Mouse (Mus musculus): ENCODE data around the gene Nav1. TPM values are rescaled to one million over a fixed set of nuclear protein-coding genes. Genes with fewer than 3 reads are reported as not detected.

Nav1 gene
- total and polyA plus RNA-seq, 2 experiments, result 0.83 to 1.8 TPM

DNA sequence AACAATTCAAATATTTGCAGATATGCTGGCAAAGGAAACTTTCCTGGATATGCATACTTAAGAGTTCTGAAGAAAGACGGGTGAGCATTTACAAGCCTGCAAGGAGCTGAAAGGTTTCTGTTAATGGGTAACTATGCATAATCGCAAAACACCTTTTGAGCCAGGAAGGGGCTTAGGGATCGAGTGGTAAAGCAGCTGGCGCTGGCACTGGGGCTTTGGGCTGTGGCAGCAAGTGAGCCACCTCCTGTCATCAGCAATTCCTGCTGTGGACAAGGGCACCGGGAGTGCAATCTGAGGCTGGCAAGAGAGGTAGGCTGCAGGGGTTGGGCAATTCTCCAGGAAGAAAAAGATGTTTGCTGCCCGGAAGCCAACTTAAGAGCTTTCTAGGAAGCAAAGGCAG lies 49.1 kb downstream of the Nav1 start:
- H3K27ac ChIP-seq (replicated peaks; ENCODE audit: insufficient read depth, low read depth, low read length), result no peak overlapping the region
- H3K79me2 ChIP-seq (ENCODE audit: control insufficient read depth, insufficient read depth, low read length), result no peaks in the 10 kb centered on the region
- H3K4me1 ChIP-seq (ENCODE audit: control insufficient read depth, insufficient read depth, low read length), result no peaks in the 10 kb centered on the region; the same call in 1 of the 2 replicates
- no peaks in the 10 kb centered on the region for H3K36me3 ChIP-seq (ENCODE audit: control insufficient read depth, insufficient read depth, low read length)
- no peaks in the 10 kb centered on the region for H3K27me3 ChIP-seq (ENCODE audit: control insufficient read depth, insufficient read depth, low read length)
- 31% methylated on average over 6 of the region's 6 CpGs for WGBS
- TF ChIP-seq CTCF (IDR thresholded peaks at IDR 0.05; ENCODE audit: low read depth, low read length) (no peak), POLR2A (IDR thresholded peaks at IDR 0.05; ENCODE audit: extremely low read depth, insufficient read depth, low read length) (no peak)
- H3K4me3 ChIP-seq (ENCODE audit: insufficient read depth, low read depth, low read length), result no peak overlapping the region
- DNase-seq (ENCODE audit: extremely low read depth, low read depth, low spot score), result no peak
- no peak overlapping the region for H3K9ac ChIP-seq (ENCODE audit: low read depth, low read length)

DNA sequence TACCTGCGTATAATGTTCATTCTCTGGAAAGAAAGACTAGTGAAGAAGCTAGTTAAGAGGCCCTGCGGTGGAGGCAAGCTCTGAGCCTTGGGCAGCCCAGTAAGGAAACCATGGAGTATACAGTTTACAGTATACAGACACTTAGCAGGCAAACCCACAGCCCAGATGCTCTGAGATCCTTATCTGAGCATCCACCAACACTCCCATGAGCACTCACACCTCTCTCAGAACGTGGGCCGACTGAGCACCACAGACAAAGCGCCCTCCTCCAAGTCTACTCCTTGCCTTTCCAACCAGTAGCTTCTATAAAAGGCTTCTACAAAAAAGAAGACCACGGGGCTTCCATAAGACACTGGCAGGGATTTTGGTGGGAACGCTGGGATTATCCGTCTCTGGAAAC lies 51.2 kb downstream of the Nav1 start:
- Histone ChIP-seq H3K27ac (replicated peaks; ENCODE audit: insufficient read depth, low read depth, low read length) (no peak overlapping the region), H3K9ac (ENCODE audit: low read depth, low read length) (no peak overlapping the region), H3K4me1 (ENCODE audit: control insufficient read depth, insufficient read depth, low read length) (no peaks in the 10 kb centered on the region; the same call in 1 of the 2 replicates), H3K79me2 (ENCODE audit: control insufficient read depth, insufficient read depth, low read length) (no peaks in the 10 kb centered on the region), H3K4me3 (ENCODE audit: insufficient read depth, low read depth, low read length) (no peak overlapping the region), H3K27me3 (ENCODE audit: control insufficient read depth, insufficient read depth, low read length) (no peaks in the 10 kb centered on the region), H3K36me3 (ENCODE audit: control insufficient read depth, insufficient read depth, low read length) (no peaks in the 10 kb centered on the region)
- WGBS, result 87% methylated on average over 8 of the region's 8 CpGs
- no peak for DNase-seq (ENCODE audit: extremely low read depth, low read depth, low spot score)
- no peak for TF ChIP-seq CTCF (IDR thresholded peaks at IDR 0.05; ENCODE audit: low read depth, low read length)
- no peak for TF ChIP-seq POLR2A (IDR thresholded peaks at IDR 0.05; ENCODE audit: extremely low read depth, insufficient read depth, low read length)

DNA sequence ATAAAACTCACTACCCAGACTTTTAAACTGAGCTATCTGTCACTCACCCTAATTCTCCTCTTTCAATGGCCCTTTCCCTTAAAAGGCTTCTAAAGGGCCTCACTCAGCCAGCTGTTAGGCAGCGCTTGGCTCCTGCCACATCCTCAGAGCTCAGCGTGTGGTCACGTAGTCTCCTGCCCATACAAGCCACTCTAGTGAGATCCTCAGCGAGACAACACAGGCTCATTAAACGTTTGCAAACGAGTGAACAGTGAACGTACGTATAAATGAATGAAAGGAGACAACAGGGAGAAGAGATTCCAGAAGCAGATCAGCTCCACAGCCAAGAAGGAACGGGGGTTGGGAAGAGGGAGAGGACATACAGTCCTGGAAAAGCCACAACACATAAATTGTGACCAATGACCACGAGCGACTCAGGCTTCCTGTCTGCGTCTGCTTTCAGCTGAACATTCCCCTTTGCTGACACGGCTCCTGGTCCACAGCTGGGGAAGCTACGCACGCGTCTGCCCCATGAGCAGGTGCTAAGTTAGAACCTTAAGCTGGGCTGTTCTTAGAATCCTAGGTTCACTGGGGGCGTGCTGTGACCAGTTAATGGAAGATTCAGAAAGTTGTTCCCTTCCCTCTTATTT lies 52.3 kb downstream of the Nav1 start:
- 46% methylated on average over 17 of the region's 17 CpGs for WGBS
- TF ChIP-seq POLR2A (IDR thresholded peaks at IDR 0.05; ENCODE audit: extremely low read depth, insufficient read depth, low read length), result no peak
- TF ChIP-seq CTCF (IDR thresholded peaks at IDR 0.05; ENCODE audit: low read depth, low read length), result no peak
- Histone ChIP-seq H3K27me3 (ENCODE audit: control insufficient read depth, insufficient read depth, low read length) (no peaks in the 10 kb centered on the region), H3K9ac (ENCODE audit: low read depth, low read length) (no peak overlapping the region), H3K4me3 (ENCODE audit: insufficient read depth, low read depth, low read length) (no peak overlapping the region), H3K4me1 (ENCODE audit: control insufficient read depth, insufficient read depth, low read length) (no peaks in the 10 kb centered on the region; the same call in 1 of the 2 replicates), H3K27ac (replicated peaks; ENCODE audit: insufficient read depth, low read depth, low read length) (no peak overlapping the region), H3K79me2 (ENCODE audit: control insufficient read depth, insufficient read depth, low read length) (no peaks in the 10 kb centered on the region), H3K36me3 (ENCODE audit: control insufficient read depth, insufficient read depth, low read length) (no peaks in the 10 kb centered on the region)
- no peak for DNase-seq (ENCODE audit: extremely low read depth, low read depth, low spot score)

DNA sequence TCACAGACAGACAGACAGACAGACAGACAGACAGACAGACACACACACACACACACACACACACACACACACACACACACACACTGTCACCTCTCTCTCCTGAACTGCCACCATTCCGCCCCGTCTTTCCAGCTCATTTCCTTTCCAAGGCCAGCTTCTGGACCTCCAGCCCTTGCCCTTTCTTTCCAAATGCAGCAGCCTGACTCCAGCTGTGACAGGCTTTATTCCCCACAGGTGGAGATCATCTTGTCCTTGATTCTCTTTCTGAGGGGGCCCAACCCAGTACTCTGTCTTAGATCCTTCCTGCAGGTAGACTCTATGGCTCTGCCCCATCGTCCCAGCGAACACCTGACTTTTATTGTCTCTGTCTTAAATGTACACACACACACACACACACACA lies 53.5 kb downstream of the Nav1 start:
- no peaks in the 10 kb centered on the region for H3K27me3 ChIP-seq (ENCODE audit: control insufficient read depth, insufficient read depth, low read length)
- no peak overlapping the region for H3K9ac ChIP-seq (ENCODE audit: low read depth, low read length)
- TF ChIP-seq POLR2A (IDR thresholded peaks at IDR 0.05; ENCODE audit: extremely low read depth, insufficient read depth, low read length) (no peak), CTCF (IDR thresholded peaks at IDR 0.05; ENCODE audit: low read depth, low read length) (no peak)
- no peaks in the 10 kb centered on the region; the same call in 1 of the 2 replicates for H3K4me1 ChIP-seq (ENCODE audit: control insufficient read depth, insufficient read depth, low read length)
- DNase-seq (ENCODE audit: extremely low read depth, low read depth, low spot score), result no peak
- WGBS, result 82% methylated on average over 4 of the region's 4 CpGs
- no peaks in the 10 kb centered on the region for H3K79me2 ChIP-seq (ENCODE audit: control insufficient read depth, insufficient read depth, low read length)
- H3K4me3 ChIP-seq (ENCODE audit: insufficient read depth, low read depth, low read length), result no peak overlapping the region
- no peaks in the 10 kb centered on the region for H3K36me3 ChIP-seq (ENCODE audit: control insufficient read depth, insufficient read depth, low read length)
- H3K27ac ChIP-seq (replicated peaks; ENCODE audit: insufficient read depth, low read depth, low read length), result no peak overlapping the region

DNA sequence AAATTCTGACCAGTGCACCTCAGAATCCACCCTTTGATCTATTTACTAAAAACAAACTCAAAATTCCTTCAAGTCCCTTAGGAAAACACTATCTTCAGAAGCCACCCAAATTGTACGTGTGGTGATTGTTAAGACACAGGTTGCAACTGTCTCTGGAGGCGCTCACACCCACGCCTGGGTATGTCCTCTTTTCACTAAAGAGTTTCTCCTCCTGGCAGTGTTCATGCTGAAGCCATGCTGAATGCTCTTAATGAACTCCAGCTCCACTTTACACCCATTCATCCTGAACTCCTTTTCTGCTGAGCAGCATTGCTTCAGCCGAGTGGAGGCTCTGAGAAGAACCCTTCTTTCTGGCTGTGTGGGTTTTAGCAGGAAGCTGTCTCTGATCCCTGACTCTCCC lies 53.9 kb downstream of the Nav1 start:
- DNase-seq (ENCODE audit: extremely low read depth, low read depth, low spot score), result no peak
- Histone ChIP-seq H3K36me3 (ENCODE audit: control insufficient read depth, insufficient read depth, low read length) (no peaks in the 10 kb centered on the region), H3K79me2 (ENCODE audit: control insufficient read depth, insufficient read depth, low read length) (no peaks in the 10 kb centered on the region), H3K27me3 (ENCODE audit: control insufficient read depth, insufficient read depth, low read length) (no peaks in the 10 kb centered on the region), H3K27ac (replicated peaks; ENCODE audit: insufficient read depth, low read depth, low read length) (no peak overlapping the region), H3K9ac (ENCODE audit: low read depth, low read length) (no peak overlapping the region), H3K4me3 (ENCODE audit: insufficient read depth, low read depth, low read length) (no peak overlapping the region), H3K4me1 (ENCODE audit: control insufficient read depth, insufficient read depth, low read length) (no peaks in the 10 kb centered on the region; the same call in 1 of the 2 replicates)
- TF ChIP-seq POLR2A (IDR thresholded peaks at IDR 0.05; ENCODE audit: extremely low read depth, insufficient read depth, low read length), result no peak
- no peak for TF ChIP-seq CTCF (IDR thresholded peaks at IDR 0.05; ENCODE audit: low read depth, low read length)
- 85% methylated on average over 4 of the region's 4 CpGs for WGBS

DNA sequence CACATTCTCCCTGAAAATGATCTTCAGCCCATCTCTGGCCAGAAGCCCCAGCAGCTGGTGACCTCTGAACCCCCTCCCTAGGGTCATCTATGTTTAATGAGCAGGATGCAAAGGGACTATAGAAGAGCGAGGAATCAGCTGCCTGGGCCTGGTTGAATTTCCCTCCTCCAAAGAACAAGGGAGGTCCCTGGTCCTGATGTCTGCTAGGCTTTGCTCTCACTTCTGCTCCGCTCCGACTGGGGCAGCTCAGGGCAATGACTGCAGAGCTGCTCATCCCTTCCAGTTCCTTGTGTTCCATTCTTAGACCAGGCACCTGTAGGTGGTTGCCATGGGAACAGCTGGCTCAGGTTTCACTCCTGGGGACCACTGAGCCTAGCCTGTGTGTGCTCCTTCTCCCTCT lies 56.2 kb downstream of the Nav1 start:
- Histone ChIP-seq H3K4me1 (ENCODE audit: control insufficient read depth, insufficient read depth, low read length) (no peaks in the 10 kb centered on the region; the same call in 1 of the 2 replicates), H3K4me3 (ENCODE audit: insufficient read depth, low read depth, low read length) (no peak overlapping the region), H3K36me3 (ENCODE audit: control insufficient read depth, insufficient read depth, low read length) (no peaks in the 10 kb centered on the region), H3K27me3 (ENCODE audit: control insufficient read depth, insufficient read depth, low read length) (no peaks in the 10 kb centered on the region), H3K79me2 (ENCODE audit: control insufficient read depth, insufficient read depth, low read length) (no peaks in the 10 kb centered on the region), H3K9ac (ENCODE audit: low read depth, low read length) (no peak overlapping the region), H3K27ac (replicated peaks; ENCODE audit: insufficient read depth, low read depth, low read length) (no peak overlapping the region)
- DNase-seq (ENCODE audit: extremely low read depth, low read depth, low spot score), result no peak
- TF ChIP-seq CTCF (IDR thresholded peaks at IDR 0.05; ENCODE audit: low read depth, low read length), result no peak
- no peak for TF ChIP-seq POLR2A (IDR thresholded peaks at IDR 0.05; ENCODE audit: extremely low read depth, insufficient read depth, low read length)
- WGBS, result 85% methylated on average over 3 of the region's 3 CpGs

Measured in liver, adult 2 months (tissue).